Mouse (Mus musculus): ENCODE results near the gene E2f1. TPM values are rescaled to one million over a fixed set of nuclear protein-coding genes. Genes with fewer than 3 reads are reported as not detected.

E2f1 gene
- polyA plus RNA-seq, 1 experiment from 2014 or later: 7.2 TPM

DNA sequence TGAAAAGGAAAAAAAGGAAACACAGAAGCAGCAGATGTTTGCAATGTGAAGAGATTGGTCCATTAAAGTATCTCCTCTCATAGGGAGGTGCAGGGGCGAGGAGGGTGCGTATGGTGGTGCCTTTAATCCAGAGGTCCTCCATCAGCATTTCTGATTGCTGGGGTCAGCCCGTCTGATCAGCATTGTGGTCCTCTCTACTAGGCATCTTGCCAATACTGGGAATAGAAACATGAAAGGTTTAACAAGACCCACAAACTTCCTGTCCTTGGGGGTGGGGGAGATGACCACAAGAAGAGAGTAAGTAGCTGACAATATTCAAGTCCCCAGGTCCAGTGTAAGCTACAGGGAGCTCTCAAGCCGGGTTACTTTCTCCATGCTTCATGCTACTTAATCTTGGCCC lies 974 bp upstream of the E2f1 start:
- Histone ChIP-seq H3K4me1 (ENCODE audit: control insufficient read depth in 2 of 2, insufficient read depth in 2 of 2, low read length in 2 of 2) (peaks cover 23 to 36% of the 10 kb centered on the region in 2 experiments), H3K4me3 (ENCODE audit: control insufficient read depth in 1 of 2, insufficient read depth in 1 of 2, low read depth in 1 of 2, low read length in 2 of 2) (no peak overlapping the region), H3K4me2 (ENCODE audit: low read length) (peak overlapping the region; percentile 90), H3K9me3 (ENCODE audit: control insufficient read depth, low read length) (no peaks in the 10 kb centered on the region), H3K36me3 (ENCODE audit: control insufficient read depth, insufficient read depth, low read length) (no peaks in the 10 kb centered on the region), H3K27ac (replicated peaks in 1 of 2; ENCODE audit: control insufficient read depth in 1 of 2, insufficient read depth in 1 of 2, low read depth in 2 of 2, low read length in 2 of 2) (no peak overlapping the region; a peak in 1 of 4 replicates), H3K27me3 (ENCODE audit: control insufficient read depth, insufficient read depth, low read length) (no peaks in the 10 kb centered on the region), H3K9ac (ENCODE audit: low read length) (no peak overlapping the region)
- no peak for ATAC-seq (ENCODE audit: insufficient number of reproducible peaks, insufficient read depth, low FRiP score, low read depth)
- 63% methylated on average over 4 of the region's 4 CpGs for WGBS

DNA sequence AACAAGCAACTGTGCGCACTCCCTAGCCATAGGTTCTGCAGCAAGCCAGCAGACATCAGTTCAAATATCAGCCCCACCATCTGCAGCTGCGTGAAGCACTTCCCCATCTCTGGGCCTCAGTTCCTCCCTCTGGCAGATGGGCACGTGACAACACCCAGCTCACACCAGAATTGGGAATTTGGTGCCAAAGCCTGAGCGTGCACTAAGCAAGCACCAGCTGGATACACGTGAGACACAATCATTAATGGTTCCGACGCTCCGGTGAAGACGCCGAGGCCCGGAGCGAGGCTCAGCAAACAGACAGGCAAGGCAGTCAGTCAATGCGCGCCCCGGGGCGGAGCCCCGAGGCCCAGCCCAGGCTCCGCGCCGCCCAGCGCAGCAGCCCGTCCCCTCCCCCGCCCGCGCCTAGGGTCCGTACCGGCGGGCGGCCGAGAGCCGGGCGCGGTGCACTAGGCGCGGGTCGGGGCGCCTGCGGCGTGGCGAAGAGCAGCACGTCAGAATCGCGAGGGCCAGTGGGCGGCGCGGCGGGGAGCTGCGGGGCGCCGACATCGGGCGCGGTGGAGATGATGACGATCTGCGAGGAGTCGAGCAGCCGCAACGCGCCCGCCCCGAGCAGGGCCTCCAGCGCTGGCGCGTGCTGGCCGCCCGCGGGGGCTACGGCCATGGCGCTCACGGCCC lies 482 bp downstream of the E2f1 start:
- H3K4me2 ChIP-seq (ENCODE audit: low read length): peak overlapping the region; percentile 90
- no peaks in the 10 kb centered on the region for H3K27me3 ChIP-seq (ENCODE audit: control insufficient read depth, insufficient read depth, low read length)
- H3K27ac ChIP-seq (replicated peaks in 1 of 2; ENCODE audit: control insufficient read depth in 1 of 2, insufficient read depth in 1 of 2, low read depth in 2 of 2, low read length in 2 of 2): peak overlapping the region; percentile 68 to 78
- no peaks in the 10 kb centered on the region for H3K9me3 ChIP-seq (ENCODE audit: control insufficient read depth, low read length)
- peak overlapping the region; percentile 80 for H3K9ac ChIP-seq (ENCODE audit: low read length)
- H3K4me1 ChIP-seq (ENCODE audit: control insufficient read depth in 2 of 2, insufficient read depth in 2 of 2, low read length in 2 of 2): peaks cover 23 to 36% of the 10 kb centered on the region in 2 experiments
- H3K36me3 ChIP-seq (ENCODE audit: control insufficient read depth, insufficient read depth, low read length): peaks cover 1% of the 10 kb centered on the region; the same call in 1 of the 2 replicates
- peak; percentile 80 for ATAC-seq (ENCODE audit: insufficient number of reproducible peaks, insufficient read depth, low FRiP score, low read depth)
- under 1% methylated on average over 64 of the region's 70 CpGs for WGBS
- H3K4me3 ChIP-seq (ENCODE audit: control insufficient read depth in 1 of 2, insufficient read depth in 1 of 2, low read depth in 1 of 2, low read length in 2 of 2): peak overlapping the region; percentile 78 to 88

- 21% methylated on average over 10 of the region's 10 CpGs for WGBS
- 0 out of 2 replicates have a peak, but pooled peaks have one; percentile 0 for ATAC-seq (ENCODE audit: insufficient number of reproducible peaks, insufficient read depth, low FRiP score, low read depth)
These were observed 1.2 kb downstream of the E2f1 start for GRCm38 (mm10) chr2:154568329-154569070.

DNA sequence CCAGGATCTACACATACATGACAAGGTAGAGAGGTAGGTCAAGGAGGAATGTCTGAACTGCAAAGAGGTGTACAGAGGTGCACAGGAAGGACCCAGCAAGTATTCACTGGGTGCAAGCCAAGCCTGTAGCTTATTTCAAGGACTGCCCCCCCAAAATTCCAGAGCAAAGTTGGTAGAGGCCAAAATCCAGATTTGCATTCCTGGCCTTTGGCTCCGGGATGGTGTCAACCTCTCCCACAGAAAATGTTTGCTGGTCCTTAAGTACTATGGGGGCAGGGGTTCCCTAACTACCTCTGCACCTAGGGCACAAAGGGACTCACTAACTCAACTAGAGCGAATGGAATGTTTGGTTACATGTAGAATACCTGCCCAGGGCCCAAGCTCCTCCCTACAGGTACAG lies 1.9 kb downstream of the E2f1 start:
- H3K9ac ChIP-seq (ENCODE audit: low read length): peak overlapping the region; percentile 80; the same call in 1 of the 2 replicates

More at GRCm38 (mm10) chr2:154568329-154569070, 1.2 kb downstream of the E2f1 start:
- Histone ChIP-seq H3K27me3 (ENCODE audit: control insufficient read depth, insufficient read depth, low read length) (no peaks in the 10 kb centered on the region), H3K9ac (ENCODE audit: low read length) (peak overlapping the region; percentile 80), H3K4me1 (ENCODE audit: control insufficient read depth in 2 of 2, insufficient read depth in 2 of 2, low read length in 2 of 2) (peaks cover 23 to 36% of the 10 kb centered on the region in 2 experiments), H3K9me3 (ENCODE audit: control insufficient read depth, low read length) (no peaks in the 10 kb centered on the region), H3K36me3 (ENCODE audit: control insufficient read depth, insufficient read depth, low read length) (peaks cover 8% of the 10 kb centered on the region), H3K4me3 (ENCODE audit: control insufficient read depth in 1 of 2, insufficient read depth in 1 of 2, low read depth in 1 of 2, low read length in 2 of 2) (peak overlapping the region; percentile 78 to 88), H3K4me2 (ENCODE audit: low read length) (peak overlapping the region; percentile 90), H3K27ac (replicated peaks in 1 of 2; ENCODE audit: control insufficient read depth in 1 of 2, insufficient read depth in 1 of 2, low read depth in 2 of 2, low read length in 2 of 2) (peak overlapping the region; percentile 14 to 78)

DNA sequence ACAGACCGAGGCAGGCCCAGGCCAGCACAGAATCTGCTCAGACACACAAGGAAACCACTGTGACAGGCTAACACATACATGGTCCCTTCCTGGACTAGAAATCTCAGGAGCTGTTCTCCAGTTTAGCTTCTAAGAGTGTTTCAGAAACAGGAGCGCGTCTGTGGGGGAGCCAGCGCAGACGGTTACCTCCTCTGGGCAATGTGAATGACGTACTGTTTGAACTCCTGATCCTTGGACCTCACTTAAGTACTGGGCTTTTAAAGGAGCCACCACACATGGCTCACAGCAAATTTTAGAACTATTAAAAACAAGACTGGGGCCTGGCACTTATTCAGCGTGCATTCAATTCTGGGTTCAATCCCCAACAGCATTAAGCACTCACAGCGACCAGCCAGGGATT lies 3.1 kb downstream of the E2f1 start:
- Histone ChIP-seq H3K27me3 (ENCODE audit: control insufficient read depth, insufficient read depth, low read length) (no peaks in the 10 kb centered on the region), H3K36me3 (ENCODE audit: control insufficient read depth, insufficient read depth, low read length) (peaks cover 22% of the 10 kb centered on the region), H3K9me3 (ENCODE audit: control insufficient read depth, low read length) (no peaks in the 10 kb centered on the region), H3K4me3 (ENCODE audit: control insufficient read depth in 1 of 2, insufficient read depth in 1 of 2, low read depth in 1 of 2, low read length in 2 of 2) (no peak overlapping the region), H3K4me2 (ENCODE audit: low read length) (no peak overlapping the region), H3K4me1 (ENCODE audit: control insufficient read depth in 2 of 2, insufficient read depth in 2 of 2, low read length in 2 of 2) (peaks cover 23 to 36% of the 10 kb centered on the region in 2 experiments), H3K27ac (replicated peaks in 1 of 2; ENCODE audit: control insufficient read depth in 1 of 2, insufficient read depth in 1 of 2, low read depth in 2 of 2, low read length in 2 of 2) (no peak overlapping the region), H3K9ac (ENCODE audit: low read length) (no peak overlapping the region)
- no peak for ATAC-seq (ENCODE audit: insufficient number of reproducible peaks, insufficient read depth, low FRiP score, low read depth)
- 66% methylated on average over 8 of the region's 8 CpGs for WGBS

More for the DNA sequence above, 1.9 kb downstream of the E2f1 start:
- peak overlapping the region in 1 of 2 experiments; percentile 88; a peak in 2 of 4 replicates for H3K4me3 ChIP-seq (ENCODE audit: control insufficient read depth in 1 of 2, insufficient read depth in 1 of 2, low read depth in 1 of 2, low read length in 2 of 2)
- H3K27me3 ChIP-seq (ENCODE audit: control insufficient read depth, insufficient read depth, low read length): no peaks in the 10 kb centered on the region
- no peaks in the 10 kb centered on the region for H3K9me3 ChIP-seq (ENCODE audit: control insufficient read depth, low read length)
- H3K4me1 ChIP-seq (ENCODE audit: control insufficient read depth in 2 of 2, insufficient read depth in 2 of 2, low read length in 2 of 2): peaks cover 23 to 36% of the 10 kb centered on the region in 2 experiments
- WGBS: 54% methylated on average over 2 of the region's 2 CpGs
- H3K4me2 ChIP-seq (ENCODE audit: low read length): peak overlapping the region; percentile 90
- no peak for ATAC-seq (ENCODE audit: insufficient number of reproducible peaks, insufficient read depth, low FRiP score, low read depth)
- peak overlapping the region in 1 of 2 experiments; percentile 78; a peak in 1 of 4 replicates for H3K27ac ChIP-seq (replicated peaks in 1 of 2; ENCODE audit: control insufficient read depth in 1 of 2, insufficient read depth in 1 of 2, low read depth in 2 of 2, low read length in 2 of 2)
- peaks cover 15% of the 10 kb centered on the region for H3K36me3 ChIP-seq (ENCODE audit: control insufficient read depth, insufficient read depth, low read length)

GRCm38 (mm10) chr2:154565562-154565961 lies 4.1 kb downstream of the E2f1 start:
- 86% methylated on average over 3 of the region's 3 CpGs for WGBS
- Histone ChIP-seq H3K4me3 (ENCODE audit: control insufficient read depth in 1 of 2, insufficient read depth in 1 of 2, low read depth in 1 of 2, low read length in 2 of 2) (no peak overlapping the region), H3K9ac (ENCODE audit: low read length) (no peak overlapping the region), H3K27me3 (ENCODE audit: control insufficient read depth, insufficient read depth, low read length) (no peaks in the 10 kb centered on the region), H3K9me3 (ENCODE audit: control insufficient read depth, low read length) (no peaks in the 10 kb centered on the region), H3K36me3 (ENCODE audit: control insufficient read depth, insufficient read depth, low read length) (peaks cover 33% of the 10 kb centered on the region), H3K27ac (replicated peaks in 1 of 2; ENCODE audit: control insufficient read depth in 1 of 2, insufficient read depth in 1 of 2, low read depth in 2 of 2, low read length in 2 of 2) (no peak overlapping the region), H3K4me2 (ENCODE audit: low read length) (no peak overlapping the region), H3K4me1 (ENCODE audit: control insufficient read depth in 2 of 2, insufficient read depth in 2 of 2, low read length in 2 of 2) (peaks cover 19 to 33% of the 10 kb centered on the region in 2 experiments)
- no peak for ATAC-seq (ENCODE audit: insufficient number of reproducible peaks, insufficient read depth, low FRiP score, low read depth)

DNA sequence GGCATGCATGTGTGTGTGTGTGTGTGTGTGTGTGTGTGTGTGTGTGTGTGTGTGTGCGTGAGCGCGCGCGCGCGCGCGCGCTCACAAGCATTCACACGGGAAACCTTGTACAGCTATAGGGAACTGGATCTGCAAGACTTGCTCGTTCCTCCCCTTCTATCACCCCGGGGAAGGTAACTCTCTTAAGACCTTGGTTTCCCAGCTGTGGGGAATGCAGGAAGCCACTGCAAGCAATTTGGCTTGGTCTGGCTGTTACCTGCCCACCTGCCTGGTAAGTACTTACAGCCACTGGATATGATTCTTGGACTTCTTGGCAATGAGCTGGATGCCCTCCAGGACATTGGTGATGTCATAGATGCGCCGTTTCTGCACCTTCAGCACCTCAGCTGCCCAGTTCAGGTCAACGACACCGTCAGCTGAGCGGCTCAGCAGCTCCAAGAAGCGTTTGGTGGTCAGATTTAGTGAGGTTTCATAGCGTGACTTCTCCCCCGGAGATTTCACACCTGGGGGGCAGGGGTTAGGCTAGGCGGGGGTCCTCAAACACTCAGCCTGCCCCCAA lies 6.0 kb downstream of the E2f1 start:
- Histone ChIP-seq H3K4me3 (ENCODE audit: control insufficient read depth in 1 of 2, insufficient read depth in 1 of 2, low read depth in 1 of 2, low read length in 2 of 2) (no peak overlapping the region), H3K27ac (replicated peaks in 1 of 2; ENCODE audit: control insufficient read depth in 1 of 2, insufficient read depth in 1 of 2, low read depth in 2 of 2, low read length in 2 of 2) (no peak overlapping the region), H3K9me3 (ENCODE audit: control insufficient read depth, low read length) (no peaks in the 10 kb centered on the region), H3K9ac (ENCODE audit: low read length) (no peak overlapping the region), H3K4me1 (ENCODE audit: control insufficient read depth in 2 of 2, insufficient read depth in 2 of 2, low read length in 2 of 2) (peaks cover 13 to 27% of the 10 kb centered on the region in 2 experiments; a peak in 3 of 4 replicates), H3K27me3 (ENCODE audit: control insufficient read depth, insufficient read depth, low read length) (no peaks in the 10 kb centered on the region), H3K4me2 (ENCODE audit: low read length) (no peak overlapping the region), H3K36me3 (ENCODE audit: control insufficient read depth, insufficient read depth, low read length) (peaks cover 39% of the 10 kb centered on the region)
- WGBS: 88% methylated on average over 22 of the region's 22 CpGs
- no peak for ATAC-seq (ENCODE audit: insufficient number of reproducible peaks, insufficient read depth, low FRiP score, low read depth)

All from heart, embryonic 14.5 days (tissue).